Mouse (Mus musculus): ENCODE measurements around the gene Rabl3. TPM values are rescaled to one million over a fixed set of nuclear protein-coding genes. Genes with fewer than 3 reads are reported as not detected.

Rabl3 gene
- 5.7 to 12.0 TPM (median 7.3 TPM) in 3 replicates for total RNA-seq (2017)

- peak; percentile 98 for ATAC-seq (replicated peaks; ENCODE audit: insufficient number of reproducible peaks, low FRiP score, low TSS enrichment, poor library complexity, severe bottlenecking)
These were observed at the start of gene Rabl3, which contains the start of gene Gtf2e1 for GRCm38 (mm10) chr16:37539611-37540580. Gene Rabl3 (plus strand): TSS chr16:37539885. Gene Gtf2e1 (minus strand): TSS chr16:37539789.

GRCm38 (mm10) chr16:37495017-37495416 lies 44.7 kb upstream of the Rabl3 start:
- no peak for ATAC-seq (replicated peaks; ENCODE audit: insufficient number of reproducible peaks, low FRiP score, low TSS enrichment, poor library complexity, severe bottlenecking)

- no peak for ATAC-seq (replicated peaks; ENCODE audit: insufficient number of reproducible peaks, low FRiP score, low TSS enrichment, poor library complexity, severe bottlenecking)
These were observed 41.1 kb upstream of the Rabl3 start for GRCm38 (mm10) chr16:37498581-37498980.

GRCm38 (mm10) chr16:37504517-37504916 lies 35.2 kb upstream of the Rabl3 start:
- ATAC-seq (replicated peaks; ENCODE audit: insufficient number of reproducible peaks, low FRiP score, low TSS enrichment, poor library complexity, severe bottlenecking) = no peak

- ATAC-seq (replicated peaks; ENCODE audit: insufficient number of reproducible peaks, low FRiP score, low TSS enrichment, poor library complexity, severe bottlenecking) = no peak
These were observed 32.9 kb upstream of the Rabl3 start for GRCm38 (mm10) chr16:37506751-37507150.

DNA sequence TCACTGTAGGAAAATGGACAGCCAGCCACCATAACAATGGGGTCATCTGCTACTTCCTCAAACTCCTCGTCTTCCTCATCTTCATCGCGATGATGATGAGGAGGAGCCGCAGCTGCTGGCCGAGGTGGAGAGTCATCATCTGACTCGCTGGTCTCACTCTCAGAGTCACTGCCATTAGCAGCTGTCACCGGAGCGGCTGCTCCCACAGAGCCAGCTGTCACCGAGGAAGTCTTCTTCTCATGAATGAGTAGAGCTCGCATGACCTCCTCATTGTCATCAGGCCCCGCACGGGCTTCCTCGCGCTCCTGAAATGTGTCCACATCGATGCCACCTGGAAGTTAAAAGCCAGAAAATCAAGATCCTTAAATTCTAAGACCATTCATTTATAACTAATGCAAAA lies 28.2 kb upstream of the Rabl3 start:
- no peak for ATAC-seq (replicated peaks; ENCODE audit: insufficient number of reproducible peaks, low FRiP score, low TSS enrichment, poor library complexity, severe bottlenecking)

DNA sequence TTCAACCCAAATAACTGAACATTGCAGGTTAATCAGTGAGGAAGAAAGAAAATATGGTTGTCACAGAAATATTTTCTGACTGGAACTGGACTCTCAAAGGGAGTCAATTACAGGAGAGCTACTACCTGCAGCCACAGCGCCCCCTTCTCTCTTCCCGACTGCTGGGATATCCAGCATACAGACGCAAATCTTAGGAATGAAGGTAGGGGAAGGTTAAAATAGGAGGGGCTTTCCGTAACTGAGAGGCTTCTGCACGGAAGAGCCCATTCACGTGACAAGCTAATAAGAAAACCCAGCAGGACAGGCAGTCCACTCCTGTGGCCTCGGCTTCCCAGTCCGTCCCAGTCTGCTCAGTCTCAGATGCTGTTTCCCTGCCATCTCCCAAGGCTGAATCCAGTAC lies 25.0 kb upstream of the Rabl3 start:
- ATAC-seq (replicated peaks; ENCODE audit: insufficient number of reproducible peaks, low FRiP score, low TSS enrichment, poor library complexity, severe bottlenecking) = no peak

GRCm38 (mm10) chr16:37516376-37516993 lies 23.2 kb upstream of the Rabl3 start:
- ATAC-seq (replicated peaks; ENCODE audit: insufficient number of reproducible peaks, low FRiP score, low TSS enrichment, poor library complexity, severe bottlenecking) = no peak

DNA sequence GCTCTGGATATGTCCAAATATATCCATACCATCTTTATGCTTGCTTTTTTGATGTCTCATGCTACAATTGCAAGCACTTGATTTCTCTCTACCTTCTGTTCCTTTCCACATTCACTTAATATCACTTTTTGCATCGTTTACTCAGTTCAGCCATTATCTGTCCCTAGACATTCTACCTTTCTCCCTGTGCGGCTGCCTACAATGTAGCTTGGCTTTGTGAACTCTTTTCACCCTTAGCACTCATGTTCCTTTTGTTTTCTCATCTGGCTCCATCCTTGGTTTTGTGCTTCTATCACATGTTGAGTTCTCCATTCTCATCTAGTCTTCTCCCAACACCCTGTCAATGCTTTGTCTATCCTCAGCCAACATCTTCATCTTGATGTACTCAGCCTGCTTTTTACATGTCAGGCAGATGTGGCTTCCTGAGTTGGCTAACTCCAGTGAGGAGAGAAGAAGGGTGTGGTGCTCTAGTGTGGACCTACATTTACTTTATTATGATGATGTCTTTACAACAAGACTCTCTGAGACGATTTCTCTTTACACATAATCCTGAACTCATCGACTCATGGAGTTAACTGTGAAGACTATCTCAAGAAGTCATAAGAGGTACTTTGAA lies 22.0 kb upstream of the Rabl3 start:
- ATAC-seq (replicated peaks; ENCODE audit: insufficient number of reproducible peaks, low FRiP score, low TSS enrichment, poor library complexity, severe bottlenecking) = no peak

DNA sequence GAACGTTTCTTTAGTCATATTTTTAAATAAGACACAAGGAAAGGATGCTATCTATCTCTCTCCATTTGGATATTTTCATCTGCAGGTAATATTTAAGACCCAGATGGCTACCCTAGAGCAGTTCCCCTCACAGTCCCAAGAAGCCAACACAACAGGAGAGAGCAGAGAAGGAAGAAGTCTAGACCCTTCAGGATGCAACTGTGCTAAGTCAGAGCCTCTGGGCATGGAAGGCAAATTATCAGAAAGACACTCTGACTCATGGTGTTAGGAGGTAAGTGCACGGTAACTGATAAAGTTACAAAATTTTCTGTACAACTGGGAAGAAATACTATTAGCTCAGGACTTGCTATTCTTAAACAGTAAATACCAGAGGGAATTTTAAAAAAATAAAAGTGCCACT lies 21.0 kb upstream of the Rabl3 start:
- no peak for ATAC-seq (replicated peaks; ENCODE audit: insufficient number of reproducible peaks, low FRiP score, low TSS enrichment, poor library complexity, severe bottlenecking)

DNA sequence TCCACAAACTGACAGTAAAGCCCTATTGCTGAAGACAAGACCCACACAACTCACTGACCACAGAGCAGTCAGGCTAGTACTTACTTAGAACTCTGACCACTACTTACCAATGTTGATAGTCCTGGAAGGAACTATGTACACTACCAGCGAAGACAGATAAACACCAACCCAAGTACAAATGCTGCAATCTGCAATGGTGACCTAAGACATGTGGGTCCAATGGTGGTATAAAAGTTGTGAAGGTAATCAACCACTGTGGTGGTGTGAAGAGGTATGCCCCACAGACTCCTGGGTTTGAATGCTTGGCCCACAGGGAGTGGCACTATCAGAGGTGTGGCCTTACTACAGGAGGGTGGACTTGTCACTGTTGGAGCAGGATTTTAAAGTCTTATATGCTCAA lies 20.0 kb upstream of the Rabl3 start:
- ATAC-seq (replicated peaks; ENCODE audit: insufficient number of reproducible peaks, low FRiP score, low TSS enrichment, poor library complexity, severe bottlenecking) = no peak

- ATAC-seq (replicated peaks; ENCODE audit: insufficient number of reproducible peaks, low FRiP score, low TSS enrichment, poor library complexity, severe bottlenecking) = no peak
These were observed 19.3 kb upstream of the Rabl3 start for GRCm38 (mm10) chr16:37520190-37521040.

DNA sequence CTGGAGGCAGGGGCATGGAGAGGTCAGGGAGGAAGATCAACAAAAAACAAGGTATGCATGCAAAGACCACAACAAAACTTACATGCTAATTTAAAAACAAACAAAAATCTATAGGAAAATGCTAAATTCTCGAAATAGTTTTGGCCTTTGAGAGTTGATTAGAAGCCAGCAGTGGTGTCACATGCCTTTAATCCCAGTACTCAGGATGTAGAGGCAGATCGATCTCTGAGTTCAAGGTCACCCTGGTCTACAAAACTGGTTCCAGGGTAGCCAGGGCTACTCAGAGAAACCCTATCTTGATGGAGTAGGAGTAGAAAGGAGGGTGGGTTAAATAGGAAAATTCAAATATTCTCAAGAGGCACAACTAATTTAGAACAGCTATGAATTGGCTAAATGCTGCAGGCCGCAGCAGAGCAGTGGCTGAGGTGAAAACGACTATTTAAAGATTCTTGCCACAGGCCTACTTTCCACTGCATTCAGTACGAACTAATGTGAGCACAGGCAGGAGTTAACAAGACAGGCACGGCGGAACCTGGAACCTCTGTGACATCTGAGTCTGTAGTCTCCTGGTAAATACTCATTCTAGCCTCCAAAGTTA lies 17.5 kb upstream of the Rabl3 start:
- no peak for ATAC-seq (replicated peaks; ENCODE audit: insufficient number of reproducible peaks, low FRiP score, low TSS enrichment, poor library complexity, severe bottlenecking)

GRCm38 (mm10) chr16:37525121-37525520 lies 14.6 kb upstream of the Rabl3 start:
- no peak for ATAC-seq (replicated peaks; ENCODE audit: insufficient number of reproducible peaks, low FRiP score, low TSS enrichment, poor library complexity, severe bottlenecking)

DNA sequence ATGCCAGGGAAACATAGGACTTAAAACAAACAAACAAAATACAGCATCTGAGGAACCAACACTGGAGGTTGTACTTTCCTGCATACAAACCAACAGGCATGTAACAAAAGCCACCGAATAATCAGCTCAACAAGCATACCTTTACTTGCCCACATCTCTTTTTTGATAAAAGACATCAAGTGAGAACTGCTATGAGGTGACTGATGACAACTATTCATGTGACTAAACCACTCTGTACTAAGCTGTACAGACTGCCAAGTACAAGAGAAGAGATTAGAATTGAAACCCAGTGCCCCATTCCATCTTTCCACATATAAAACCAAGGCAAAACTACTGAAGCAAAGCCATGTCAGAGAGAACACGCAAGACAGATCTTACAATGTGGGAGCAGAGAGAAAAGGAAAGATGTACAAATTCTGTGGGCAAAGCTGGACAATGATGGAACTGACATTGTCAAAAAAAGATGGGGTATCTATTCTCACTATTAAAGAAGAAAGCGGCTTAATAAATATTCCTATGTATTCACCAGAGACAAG lies 12.9 kb upstream of the Rabl3 start:
- ATAC-seq (replicated peaks; ENCODE audit: insufficient number of reproducible peaks, low FRiP score, low TSS enrichment, poor library complexity, severe bottlenecking) = no peak

DNA sequence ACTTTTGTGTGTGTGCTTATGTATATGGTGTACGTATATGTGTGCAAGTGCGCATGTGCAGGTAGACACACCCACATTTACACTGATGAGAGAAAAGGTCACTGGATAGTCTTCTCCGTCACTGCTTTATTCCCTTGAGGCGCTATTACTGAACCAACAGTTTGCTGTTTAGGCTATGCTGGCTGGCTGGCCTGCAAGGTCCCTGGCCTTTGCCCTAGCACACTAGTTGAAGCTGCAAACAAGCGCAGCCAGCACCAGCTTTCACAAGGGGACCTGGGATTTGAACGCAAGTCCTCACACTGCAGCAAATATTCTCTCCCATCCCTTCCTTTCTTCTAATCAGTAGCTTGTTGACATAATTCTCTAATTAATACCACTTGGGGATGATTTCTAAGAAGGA lies 9.5 kb upstream of the Rabl3 start:
- no peak for ATAC-seq (replicated peaks; ENCODE audit: insufficient number of reproducible peaks, low FRiP score, low TSS enrichment, poor library complexity, severe bottlenecking)

DNA sequence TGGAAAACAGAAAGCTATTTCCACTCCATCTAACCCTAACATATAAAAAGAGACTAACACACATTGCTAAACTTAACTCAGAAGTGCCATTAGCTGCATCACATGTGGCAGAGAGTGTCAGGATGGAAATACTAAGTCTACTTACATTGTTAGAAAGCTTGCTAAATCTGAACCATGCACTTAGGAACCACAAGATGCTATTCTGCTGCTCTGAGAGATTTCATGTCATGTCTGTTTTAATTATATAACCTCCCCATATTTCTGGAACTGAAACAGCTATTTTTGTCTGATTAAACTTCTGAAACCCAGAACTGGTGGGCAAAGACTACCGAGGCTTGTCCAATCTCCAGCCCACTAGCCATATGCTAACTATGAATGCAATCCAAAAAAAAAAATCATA lies 7.6 kb upstream of the Rabl3 start:
- no peak for ATAC-seq (replicated peaks; ENCODE audit: insufficient number of reproducible peaks, low FRiP score, low TSS enrichment, poor library complexity, severe bottlenecking)

GRCm38 (mm10) chr16:37533369-37534068 lies 6.2 kb upstream of the Rabl3 start:
- ATAC-seq (replicated peaks; ENCODE audit: insufficient number of reproducible peaks, low FRiP score, low TSS enrichment, poor library complexity, severe bottlenecking) = no peak

Data from monocyte, adult 5-6 weeks (primary cell).